Mouse (Mus musculus) lung, postnatal 0 days (tissue): ENCODE data around the gene Adat1. TPM values are rescaled to one million over a fixed set of nuclear protein-coding genes. Genes with fewer than 3 reads are reported as not detected.

Experiments used
- ATAC-seq: fragments of 200-750 bp; cut with Nextera tagmentation; 2 replicates; pipeline ENCODE4 v1.8.0; 2017; ENCODE audit warnings: moderate library complexity
- DNase-seq: peaks from one replicate; pipeline ENCODE4 v3.0.0-alpha.2; 2016; ENCODE audit warnings: low spot score
- H3K27ac ChIP-seq: fragments of 300-500 bp; sonication (generic); 2 replicates; pipeline ENCODE4 v1.5.1; 2014; ENCODE audit warnings: antibody characterized with exemption, mild to moderate bottlenecking, low read length, mixed read lengths
- H3K27me3 ChIP-seq: fragments of 300-500 bp; sonication (generic); replicated peaks from 2 replicates; pipeline ENCODE4 v1.6.1; 2014; ENCODE audit warnings: low read length, mixed read lengths; ENCODE audit not compliant: insufficient read depth
- H3K36me3 ChIP-seq: fragments of 300-500 bp; sonication (generic); 2 replicates; pipeline ENCODE4 v1.6.1; 2014; ENCODE audit warnings: low read length, mixed read lengths; ENCODE audit not compliant: insufficient read depth
- H3K4me1 ChIP-seq: fragments of 300-500 bp; sonication (generic); 2 replicates; pipeline ENCODE4 v1.6.1; 2014; ENCODE audit warnings: antibody characterized with exemption, low read depth, low read length, mixed read lengths; ENCODE audit not compliant: insufficient read depth
- H3K4me2 ChIP-seq: fragments of 300-500 bp; sonication (generic); replicated peaks from 2 replicates; pipeline ENCODE4 v1.6.1; 2014; ENCODE audit warnings: low read depth, mild to moderate bottlenecking, low read length, moderate library complexity, mixed read lengths
- H3K4me3 ChIP-seq: fragments of 300-500 bp; sonication (generic); 2 replicates; pipeline ENCODE4 v1.5.1; 2014; ENCODE audit warnings: low read depth, low read length
- H3K9ac ChIP-seq: fragments of 300-500 bp; sonication (generic); replicated peaks from 2 replicates; pipeline ENCODE4 v1.6.1; 2014; ENCODE audit warnings: low read depth, mild to moderate bottlenecking
- H3K9me3 ChIP-seq: fragments of 300-500 bp; sonication (generic); 2 replicates; pipeline ENCODE4 v1.6.1; 2016; ENCODE audit warnings: low read length, mixed read lengths
- CTCF ChIP-seq: IDR thresholded peaks from 2 replicates; pipeline ENCODE4 v1.5.1; 2016; ENCODE audit warnings: antibody characterized with exemption, mild to moderate bottlenecking
- EP300 ChIP-seq: IDR thresholded peaks from 2 replicates; pipeline ENCODE4 v1.6.1; 2016; ENCODE audit warnings: antibody characterized with exemption, mild to moderate bottlenecking, control low read depth
- WGBS: fragments of 180-500 bp; shearing (Covaris S2); extraction: QIAGEN DNeasy Blood & Tissue Kit; methylation state at CpG from one replicate; pipeline ENCODE4 v1.1.7; 2014; 5-methylcytosine and 5-hydroxymethylcytosine counted together
- polyA plus RNA-seq: library from polyadenylated mRNA; unstranded; fragments of >200 nt; fragmentation: Nextera tagmentation; extraction: Ambion mirVana; gene quantifications from 2 replicates; pipeline ENCODE4 v1.2.1, GENCODE M21; 2015

Adat1 gene
- polyA plus RNA-seq, 1 experiment from 2014 or later, result 2.4 TPM

DNA sequence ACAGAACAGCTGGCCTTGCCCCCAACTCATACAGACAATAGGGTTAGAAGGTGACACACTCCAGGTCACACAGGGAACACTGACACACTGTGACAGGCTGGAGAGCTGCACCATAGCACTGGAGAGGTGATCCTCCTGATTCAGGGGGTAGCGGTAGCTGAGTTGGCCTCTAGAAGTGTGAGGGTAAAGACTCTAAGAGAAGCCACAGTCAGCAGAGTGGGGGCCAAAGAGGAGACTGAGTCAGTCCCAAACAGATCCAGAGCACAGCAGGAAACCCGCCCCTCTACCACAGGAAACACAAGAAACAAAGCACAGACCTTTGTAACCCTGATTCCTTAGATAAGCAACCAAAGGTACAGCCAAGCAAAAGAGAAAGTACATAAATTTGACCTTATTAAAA, 15.8 kb downstream of the Adat1 start:
- Histone ChIP-seq H3K27me3 (no peaks in the 10 kb centered on the region), H3K4me2 (no peak overlapping the region), H3K27ac (no peak overlapping the region), H3K4me3 (no peak overlapping the region), H3K9me3 (no peaks in the 10 kb centered on the region), H3K4me1 (no peaks in the 10 kb centered on the region), H3K36me3 (no peaks in the 10 kb centered on the region), H3K9ac (no peak overlapping the region)
- no peak for TF ChIP-seq EP300
- TF ChIP-seq CTCF, result no peak
- DNase-seq (no peak), ATAC-seq (no peak)
- 77% methylated on average over 2 of the region's 2 CpGs for WGBS

DNA sequence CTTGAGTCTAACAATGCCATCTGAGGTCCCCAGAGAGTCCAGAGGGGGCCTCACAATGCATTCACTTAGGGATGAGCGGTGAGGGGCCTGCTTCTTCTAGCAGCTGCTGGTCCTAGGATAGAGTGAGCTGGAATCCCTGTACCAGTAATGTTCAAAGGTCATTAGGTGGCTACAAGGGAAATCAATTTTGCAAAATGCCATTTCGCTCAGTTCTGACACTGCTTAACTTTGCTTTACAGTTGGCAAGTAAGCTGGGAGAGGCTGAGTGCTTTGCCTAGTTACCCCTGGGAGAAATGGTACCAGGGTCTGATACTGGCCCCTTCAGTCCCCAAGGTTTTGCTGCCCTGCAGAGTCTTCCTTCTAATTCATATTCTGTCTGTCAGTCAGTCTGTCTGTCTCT, 16.4 kb downstream of the Adat1 start:
- no peaks in the 10 kb centered on the region for H3K27me3 ChIP-seq
- no peak for TF ChIP-seq CTCF
- no peak for TF ChIP-seq EP300
- ATAC-seq (no peak), DNase-seq (no peak)
- H3K27ac ChIP-seq, result no peak overlapping the region
- no peak overlapping the region for H3K9ac ChIP-seq
- no peaks in the 10 kb centered on the region for H3K4me1 ChIP-seq
- 96% methylated on average over 2 of the region's 2 CpGs for WGBS
- H3K36me3 ChIP-seq, result no peaks in the 10 kb centered on the region
- H3K9me3 ChIP-seq, result no peaks in the 10 kb centered on the region
- no peak overlapping the region for H3K4me3 ChIP-seq
- H3K4me2 ChIP-seq, result no peak overlapping the region

DNA sequence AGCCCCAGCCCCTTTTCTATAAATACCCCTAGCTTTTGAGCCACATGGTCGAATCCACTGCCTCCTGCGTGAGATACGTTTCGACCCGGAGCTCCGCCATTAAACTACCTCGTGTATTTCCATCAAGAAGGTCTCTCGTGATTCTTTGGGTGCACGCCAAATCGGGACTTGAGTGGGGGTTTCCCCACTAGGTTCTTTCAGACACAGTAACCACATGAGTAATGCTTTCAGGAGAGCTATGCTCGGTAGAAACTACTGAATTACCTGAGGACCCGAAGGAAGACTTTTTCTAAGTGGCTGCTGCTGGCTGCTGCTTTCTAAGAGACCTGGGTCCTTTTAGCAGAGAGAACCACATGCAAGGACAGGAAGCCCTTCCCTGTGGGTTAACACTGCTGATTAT, 18.0 kb downstream of the Adat1 start:
- H3K27me3 ChIP-seq, result no peaks in the 10 kb centered on the region
- H3K36me3 ChIP-seq, result no peaks in the 10 kb centered on the region
- H3K9ac ChIP-seq, result no peak overlapping the region
- H3K9me3 ChIP-seq, result no peaks in the 10 kb centered on the region
- DNase-seq (no peak), ATAC-seq (no peak)
- no peaks in the 10 kb centered on the region for H3K4me1 ChIP-seq
- WGBS, result 93% methylated on average over 12 of the region's 12 CpGs
- TF ChIP-seq EP300 (no peak), CTCF (no peak)
- H3K4me2 ChIP-seq, result no peak overlapping the region
- no peak overlapping the region for H3K27ac ChIP-seq
- H3K4me3 ChIP-seq, result no peak overlapping the region

DNA sequence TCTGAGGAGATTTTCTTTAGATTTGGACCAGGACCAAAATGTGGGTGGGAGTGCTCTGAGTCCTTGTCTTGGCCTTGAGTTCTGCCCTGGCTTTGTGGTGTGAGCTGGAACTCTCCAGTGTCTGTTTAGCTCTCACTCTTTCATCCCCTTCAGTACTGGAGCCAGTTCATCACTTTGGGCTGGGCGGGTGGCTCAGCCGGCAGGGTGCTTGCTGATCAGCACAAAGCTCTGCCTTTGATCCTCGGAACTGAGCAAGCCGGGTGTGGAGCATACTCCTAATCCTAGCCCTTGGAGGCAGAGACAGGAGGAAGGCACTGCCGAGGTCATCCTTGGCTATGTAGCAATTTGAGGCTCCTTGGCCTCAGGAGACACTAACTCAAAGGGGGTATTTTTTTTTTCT, 23.1 kb downstream of the Adat1 start:
- TF ChIP-seq CTCF (no peak), EP300 (no peak)
- no peak for ATAC-seq
- WGBS, result 49% methylated on average over 5 of the region's 5 CpGs
- H3K27ac ChIP-seq, result no peak overlapping the region
- H3K9ac ChIP-seq, result no peak overlapping the region
- no peaks in the 10 kb centered on the region for H3K36me3 ChIP-seq
- H3K27me3 ChIP-seq, result no peaks in the 10 kb centered on the region
- no peak overlapping the region for H3K4me3 ChIP-seq
- no peak for DNase-seq
- no peaks in the 10 kb centered on the region for H3K4me1 ChIP-seq
- no peaks in the 10 kb centered on the region for H3K9me3 ChIP-seq
- H3K4me2 ChIP-seq, result no peak overlapping the region

DNA sequence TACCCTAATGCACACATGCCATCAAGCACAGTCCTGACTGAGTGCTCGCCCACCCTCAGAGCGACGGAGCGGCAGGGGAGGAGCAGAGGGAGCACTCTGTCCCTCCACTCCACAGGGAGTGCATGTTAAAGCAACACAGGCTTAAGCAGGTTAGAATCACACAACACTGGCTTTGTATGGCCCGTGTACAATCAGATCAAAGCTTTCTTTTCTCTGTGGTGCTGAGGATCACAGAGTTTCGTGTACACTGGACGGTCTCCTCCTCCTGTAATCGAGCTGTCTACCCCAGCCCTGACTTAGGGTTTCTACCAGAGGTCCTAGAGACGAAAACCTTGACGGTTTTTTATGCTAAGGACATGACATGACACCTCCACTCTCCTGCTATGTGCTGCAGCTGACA, 23.6 kb downstream of the Adat1 start:
- DNase-seq (no peak), ATAC-seq (no peak)
- TF ChIP-seq EP300, result no peak
- TF ChIP-seq CTCF, result no peak
- WGBS, result 86% methylated on average over 10 of the region's 10 CpGs
- no peaks in the 10 kb centered on the region for H3K27me3 ChIP-seq
- no peak overlapping the region for H3K9ac ChIP-seq
- H3K4me3 ChIP-seq, result no peak overlapping the region
- H3K4me1 ChIP-seq, result no peaks in the 10 kb centered on the region
- no peak overlapping the region for H3K27ac ChIP-seq
- no peaks in the 10 kb centered on the region for H3K36me3 ChIP-seq
- H3K4me2 ChIP-seq, result no peak overlapping the region
- H3K9me3 ChIP-seq, result no peaks in the 10 kb centered on the region

DNA sequence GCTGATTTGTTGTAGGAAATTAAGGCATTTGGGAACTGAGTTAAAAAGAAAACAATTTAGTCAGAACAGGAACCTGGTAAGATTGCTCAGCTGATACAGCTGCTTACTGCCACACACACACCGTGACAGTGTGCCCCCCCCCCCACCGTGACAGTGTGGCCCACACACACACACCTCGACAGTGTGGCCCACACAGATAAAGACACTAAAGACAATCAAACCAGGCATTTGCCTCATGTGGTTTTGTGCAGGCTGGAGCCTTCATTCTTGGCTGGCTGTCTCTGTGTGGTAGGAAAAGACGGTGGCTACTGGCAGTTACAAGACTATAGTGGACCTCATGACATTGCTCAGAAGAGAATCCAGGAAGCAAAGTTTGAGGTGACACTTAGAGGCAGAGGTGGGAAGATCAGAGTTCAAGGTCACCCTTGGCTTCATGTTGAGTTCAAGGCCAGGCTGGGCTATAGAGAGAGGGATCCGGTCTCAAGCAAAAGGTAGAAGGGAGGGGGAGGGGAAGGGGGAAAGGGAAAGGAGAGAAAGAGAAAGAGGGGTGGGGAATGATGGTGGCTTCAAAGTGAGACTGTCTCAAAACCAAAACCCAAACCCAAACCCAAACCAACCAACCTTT, 24.7 kb downstream of the Adat1 start:
- TF ChIP-seq EP300 (no peak), CTCF (no peak)
- Histone ChIP-seq H3K9ac (no peak overlapping the region), H3K9me3 (no peaks in the 10 kb centered on the region), H3K4me2 (no peak overlapping the region), H3K4me3 (no peak overlapping the region), H3K36me3 (no peaks in the 10 kb centered on the region), H3K27me3 (no peaks in the 10 kb centered on the region), H3K4me1 (no peaks in the 10 kb centered on the region), H3K27ac (no peak overlapping the region)
- 87% methylated on average over 5 of the region's 5 CpGs for WGBS
- DNase-seq, result no peak
- no peak for ATAC-seq
